Mouse (Mus musculus): Measurements from ENCODE around the gene Fdx1. TPM values are rescaled to one million over a fixed set of nuclear protein-coding genes. Genes with fewer than 3 reads are reported as not detected.

Fdx1 gene
- polyA plus RNA-seq, 1 experiment from 2014 or later: 32.2 TPM

DNA sequence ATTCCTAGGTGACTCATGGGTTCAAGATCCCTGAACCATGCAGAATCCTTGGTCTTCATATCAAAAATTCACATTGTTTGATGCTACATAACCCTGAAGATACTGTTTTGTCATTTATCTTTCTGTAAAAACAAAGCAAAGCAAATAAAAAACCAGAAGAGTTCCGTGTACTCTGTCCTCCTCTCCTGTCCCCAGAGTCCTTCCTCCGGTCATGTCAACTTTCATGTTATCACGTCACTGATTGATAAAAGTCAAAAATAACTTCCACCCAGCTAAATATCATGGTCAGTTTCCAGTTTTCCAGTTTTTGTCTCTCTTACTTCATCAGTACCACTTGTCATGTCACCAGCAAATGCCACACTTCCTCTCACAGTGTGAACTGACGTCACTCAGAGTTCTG lies 11.5 kb upstream of the Fdx1 start:
- Histone ChIP-seq H3K27me3 (ENCODE audit: control insufficient read depth, insufficient read depth, low read depth, low read length) (no peaks in the 10 kb centered on the region), H3K4me3 (ENCODE audit: low read depth, low read length) (no peak overlapping the region), H3K36me3 (ENCODE audit: control insufficient read depth, insufficient read depth) (no peaks in the 10 kb centered on the region), H3K4me2 (ENCODE audit: low read depth, low read length) (no peak overlapping the region), H3K4me1 (ENCODE audit: control insufficient read depth, low read depth, low read length) (no peaks in the 10 kb centered on the region), H3K9me3 (replicated peaks; ENCODE audit: control insufficient read depth, low read length) (no peaks in the 10 kb centered on the region), H3K27ac (ENCODE audit: low read length) (no peak overlapping the region), H3K9ac (ENCODE audit: low read depth, low read length) (no peak overlapping the region)
- no peak for ATAC-seq (ENCODE audit: low read depth)
- 33% methylated on average over 4 of the region's 4 CpGs for WGBS (ENCODE audit: insufficient replicate concordance)

DNA sequence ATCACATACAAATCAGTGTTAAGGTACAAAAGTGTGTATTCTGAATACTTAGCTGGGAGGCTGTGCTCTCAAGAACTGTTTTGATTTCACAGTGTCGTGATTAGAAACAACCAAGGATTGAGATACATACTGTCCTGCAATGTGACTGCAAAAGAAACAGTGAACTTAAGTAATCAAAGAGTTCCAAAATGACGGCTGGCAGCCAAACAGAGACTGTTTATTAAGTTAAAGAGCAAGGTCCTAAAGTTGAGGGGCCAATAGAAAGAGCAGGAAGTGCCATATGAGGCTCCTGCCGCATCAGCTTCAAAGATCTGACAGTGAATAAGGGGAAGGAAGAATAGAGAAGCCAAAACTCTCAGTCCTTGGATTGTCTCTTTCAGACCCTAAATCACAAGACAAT lies 10.5 kb upstream of the Fdx1 start:
- no peaks in the 10 kb centered on the region for H3K36me3 ChIP-seq (ENCODE audit: control insufficient read depth, insufficient read depth)
- H3K27ac ChIP-seq (ENCODE audit: low read length): no peak overlapping the region
- WGBS (ENCODE audit: insufficient replicate concordance): 19% methylated on average over 3 of the region's 3 CpGs
- no peak overlapping the region for H3K4me3 ChIP-seq (ENCODE audit: low read depth, low read length)
- H3K9ac ChIP-seq (ENCODE audit: low read depth, low read length): no peak overlapping the region
- no peaks in the 10 kb centered on the region for H3K4me1 ChIP-seq (ENCODE audit: control insufficient read depth, low read depth, low read length)
- no peaks in the 10 kb centered on the region for H3K27me3 ChIP-seq (ENCODE audit: control insufficient read depth, insufficient read depth, low read depth, low read length)
- no peak for ATAC-seq (ENCODE audit: low read depth)
- H3K9me3 ChIP-seq (replicated peaks; ENCODE audit: control insufficient read depth, low read length): no peaks in the 10 kb centered on the region
- H3K4me2 ChIP-seq (ENCODE audit: low read depth, low read length): no peak overlapping the region

DNA sequence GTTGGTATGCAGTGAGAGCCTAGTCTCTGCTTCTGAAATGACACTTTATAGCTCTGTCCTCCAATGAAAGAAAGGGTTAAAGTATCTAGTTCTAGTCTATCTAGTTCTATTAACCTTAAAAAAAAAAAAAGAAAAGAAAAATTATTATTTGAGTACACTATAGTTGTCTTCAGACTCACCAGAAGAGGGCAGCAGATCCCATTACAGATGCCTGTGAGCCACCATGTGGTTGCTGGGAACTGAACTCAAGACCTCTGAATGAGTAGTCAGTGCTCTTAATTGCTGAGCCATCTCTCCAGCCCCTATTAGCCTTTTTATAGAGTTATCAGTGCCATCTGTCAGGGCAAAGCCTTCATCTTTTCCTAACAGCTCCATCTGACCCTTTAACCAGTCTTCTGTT lies 3.0 kb upstream of the Fdx1 start:
- H3K27ac ChIP-seq (ENCODE audit: low read length): no peak overlapping the region
- no peaks in the 10 kb centered on the region for H3K27me3 ChIP-seq (ENCODE audit: control insufficient read depth, insufficient read depth, low read depth, low read length)
- no peak overlapping the region for H3K9ac ChIP-seq (ENCODE audit: low read depth, low read length)
- H3K4me2 ChIP-seq (ENCODE audit: low read depth, low read length): no peak overlapping the region
- H3K36me3 ChIP-seq (ENCODE audit: control insufficient read depth, insufficient read depth): no peaks in the 10 kb centered on the region
- H3K4me1 ChIP-seq (ENCODE audit: control insufficient read depth, low read depth, low read length): no peaks in the 10 kb centered on the region; the same call in 1 of the 2 replicates
- no peak for ATAC-seq (ENCODE audit: low read depth)
- no peak overlapping the region for H3K4me3 ChIP-seq (ENCODE audit: low read depth, low read length)
- H3K9me3 ChIP-seq (replicated peaks; ENCODE audit: control insufficient read depth, low read length): no peaks in the 10 kb centered on the region

DNA sequence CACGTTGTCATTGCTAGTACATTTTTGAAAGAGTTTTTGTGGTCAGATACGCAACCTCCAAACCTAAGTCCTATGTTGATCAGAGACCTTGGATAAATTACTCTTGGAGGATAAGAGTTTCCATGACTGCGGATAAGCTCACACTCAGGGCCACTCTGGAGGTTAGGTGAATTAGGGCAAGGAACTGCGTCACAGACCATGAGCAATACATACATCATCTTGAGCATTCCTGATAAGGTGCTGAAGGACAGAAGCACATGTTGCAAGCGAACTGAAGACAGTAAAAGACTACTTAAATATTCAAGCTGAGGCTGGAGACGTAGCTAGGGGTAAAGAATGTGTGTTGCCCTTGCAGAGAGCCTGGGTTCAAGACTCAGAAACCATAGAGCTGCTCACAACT lies 754 bp upstream of the Fdx1 start:
- 61% methylated on average over 6 of the region's 6 CpGs for WGBS (ENCODE audit: insufficient replicate concordance)
- Histone ChIP-seq H3K27ac (ENCODE audit: low read length) (no peak overlapping the region), H3K9ac (ENCODE audit: low read depth, low read length) (no peak overlapping the region), H3K27me3 (ENCODE audit: control insufficient read depth, insufficient read depth, low read depth, low read length) (no peaks in the 10 kb centered on the region), H3K9me3 (replicated peaks; ENCODE audit: control insufficient read depth, low read length) (no peaks in the 10 kb centered on the region), H3K36me3 (ENCODE audit: control insufficient read depth, insufficient read depth) (no peaks in the 10 kb centered on the region), H3K4me2 (ENCODE audit: low read depth, low read length) (no peak overlapping the region), H3K4me3 (ENCODE audit: low read depth, low read length) (no peak overlapping the region), H3K4me1 (ENCODE audit: control insufficient read depth, low read depth, low read length) (no peaks in the 10 kb centered on the region; the same call in 1 of the 2 replicates)
- no peak for ATAC-seq (ENCODE audit: low read depth)

DNA sequence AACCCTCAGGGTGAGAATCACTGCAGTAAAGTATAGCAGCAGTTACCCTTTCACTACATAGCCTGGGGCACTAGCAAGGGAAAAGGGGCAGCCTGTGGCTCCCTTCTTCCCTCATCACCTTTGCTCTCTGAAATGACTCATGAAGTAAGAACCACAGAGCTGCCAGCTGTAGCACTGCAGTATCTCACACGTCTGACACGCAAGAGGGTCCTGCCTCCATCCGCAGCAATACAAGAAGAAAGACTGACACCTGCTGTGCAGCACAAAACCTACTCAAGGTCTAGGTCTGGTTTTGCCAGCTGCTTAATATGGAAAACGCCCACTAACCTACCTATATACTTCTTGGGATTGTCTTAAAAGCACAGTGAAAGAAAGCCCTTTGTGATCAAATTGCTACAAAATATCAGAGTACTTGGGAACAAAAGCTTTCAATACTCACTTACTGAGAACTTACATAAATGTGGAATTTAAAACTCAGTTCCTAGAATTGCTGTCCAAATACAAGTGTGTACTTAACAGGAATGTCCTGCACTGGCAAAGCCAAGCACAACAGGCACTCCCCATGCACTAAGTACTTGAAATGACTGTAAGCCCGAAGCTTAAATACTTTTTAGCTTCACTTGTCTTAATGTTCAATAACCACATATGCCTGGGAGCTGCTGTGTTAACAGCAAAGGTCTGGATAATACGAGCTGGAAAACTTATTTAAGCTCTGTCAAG lies 2.0 kb downstream of the Fdx1 start:
- Histone ChIP-seq H3K4me3 (ENCODE audit: low read depth, low read length) (no peak overlapping the region), H3K9ac (ENCODE audit: low read depth, low read length) (no peak overlapping the region), H3K36me3 (ENCODE audit: control insufficient read depth, insufficient read depth) (no peaks in the 10 kb centered on the region), H3K27me3 (ENCODE audit: control insufficient read depth, insufficient read depth, low read depth, low read length) (no peaks in the 10 kb centered on the region), H3K4me2 (ENCODE audit: low read depth, low read length) (no peak overlapping the region), H3K27ac (ENCODE audit: low read length) (no peak overlapping the region), H3K4me1 (ENCODE audit: control insufficient read depth, low read depth, low read length) (no peaks in the 10 kb centered on the region; the same call in 1 of the 2 replicates), H3K9me3 (replicated peaks; ENCODE audit: control insufficient read depth, low read length) (no peaks in the 10 kb centered on the region)
- no peak for ATAC-seq (ENCODE audit: low read depth)
- 64% methylated on average over 6 of the region's 6 CpGs for WGBS (ENCODE audit: insufficient replicate concordance)

DNA sequence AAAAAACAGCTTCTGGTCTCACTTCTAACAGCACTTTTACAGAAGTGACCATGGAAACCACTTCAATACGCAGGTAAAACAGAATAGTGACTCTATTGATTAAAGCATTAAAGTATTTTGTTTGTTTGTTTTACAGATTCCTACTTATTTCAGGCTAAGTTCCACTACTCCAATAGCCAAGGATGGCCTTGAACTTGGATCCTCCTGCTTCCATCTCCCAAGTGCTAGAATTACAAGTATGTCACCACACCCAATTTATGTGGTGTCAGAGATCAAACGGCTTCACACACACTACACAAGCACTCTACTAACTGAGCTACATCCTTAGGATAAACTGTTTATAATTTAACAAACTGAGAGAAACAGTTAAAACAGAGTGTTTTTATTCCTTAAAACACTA lies 3.0 kb downstream of the Fdx1 start:
- Histone ChIP-seq H3K27ac (ENCODE audit: low read length) (no peak overlapping the region), H3K27me3 (ENCODE audit: control insufficient read depth, insufficient read depth, low read depth, low read length) (no peaks in the 10 kb centered on the region), H3K36me3 (ENCODE audit: control insufficient read depth, insufficient read depth) (no peaks in the 10 kb centered on the region), H3K4me1 (ENCODE audit: control insufficient read depth, low read depth, low read length) (no peaks in the 10 kb centered on the region; the same call in 1 of the 2 replicates), H3K9ac (ENCODE audit: low read depth, low read length) (no peak overlapping the region), H3K4me2 (ENCODE audit: low read depth, low read length) (no peak overlapping the region), H3K4me3 (ENCODE audit: low read depth, low read length) (no peak overlapping the region), H3K9me3 (replicated peaks; ENCODE audit: control insufficient read depth, low read length) (no peaks in the 10 kb centered on the region)
- WGBS (ENCODE audit: insufficient replicate concordance): 86% methylated on average over 2 of the region's 2 CpGs
- no peak for ATAC-seq (ENCODE audit: low read depth)

DNA sequence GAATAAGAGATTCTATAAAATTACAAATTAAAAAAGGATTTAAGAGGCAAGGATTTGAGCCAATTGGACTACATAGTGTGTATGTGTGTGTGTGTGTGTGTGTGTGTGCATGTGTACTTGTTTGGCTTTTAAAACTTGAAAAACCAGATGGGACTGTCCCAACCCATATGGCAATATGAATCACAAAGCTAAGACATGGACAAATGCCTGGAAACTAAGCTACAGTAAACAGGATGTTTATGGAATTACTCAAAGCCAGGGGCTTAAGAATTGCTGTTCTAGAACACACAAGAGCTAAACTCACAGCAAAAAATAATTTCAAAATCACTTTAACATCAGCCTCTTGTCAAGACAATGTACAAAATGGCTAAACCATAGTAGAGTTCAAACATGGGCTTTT lies 4.4 kb downstream of the Fdx1 start:
- Histone ChIP-seq H3K9ac (ENCODE audit: low read depth, low read length) (no peak overlapping the region), H3K4me3 (ENCODE audit: low read depth, low read length) (no peak overlapping the region), H3K36me3 (ENCODE audit: control insufficient read depth, insufficient read depth) (no peaks in the 10 kb centered on the region), H3K4me1 (ENCODE audit: control insufficient read depth, low read depth, low read length) (no peaks in the 10 kb centered on the region; the same call in 1 of the 2 replicates), H3K4me2 (ENCODE audit: low read depth, low read length) (no peak overlapping the region), H3K9me3 (replicated peaks; ENCODE audit: control insufficient read depth, low read length) (no peaks in the 10 kb centered on the region), H3K27ac (ENCODE audit: low read length) (no peak overlapping the region), H3K27me3 (ENCODE audit: control insufficient read depth, insufficient read depth, low read depth, low read length) (no peaks in the 10 kb centered on the region)
- ATAC-seq (ENCODE audit: low read depth): no peak

DNA sequence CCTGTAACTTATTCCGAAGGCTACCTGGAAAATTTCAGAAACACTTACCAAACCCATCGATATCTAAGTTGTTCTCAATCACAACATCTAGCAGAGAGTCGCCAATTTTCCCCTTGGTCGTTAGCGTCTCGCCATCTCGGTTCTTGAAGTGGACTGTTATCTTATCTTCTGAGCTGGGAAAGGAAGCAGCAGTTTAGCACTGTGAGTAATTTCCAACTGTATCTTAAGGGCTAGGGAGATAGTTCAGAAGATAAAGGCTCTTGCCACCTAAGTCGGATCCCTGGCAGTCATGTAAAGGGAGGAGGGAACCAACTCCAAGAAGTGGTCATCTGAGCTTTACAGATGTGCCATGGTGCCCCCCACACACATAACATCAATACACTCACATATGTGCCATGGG lies 6.3 kb downstream of the Fdx1 start:
- Histone ChIP-seq H3K9ac (ENCODE audit: low read depth, low read length) (no peak overlapping the region), H3K27me3 (ENCODE audit: control insufficient read depth, insufficient read depth, low read depth, low read length) (no peaks in the 10 kb centered on the region), H3K4me3 (ENCODE audit: low read depth, low read length) (no peak overlapping the region), H3K36me3 (ENCODE audit: control insufficient read depth, insufficient read depth) (no peaks in the 10 kb centered on the region), H3K4me1 (ENCODE audit: control insufficient read depth, low read depth, low read length) (no peaks in the 10 kb centered on the region), H3K9me3 (replicated peaks; ENCODE audit: control insufficient read depth, low read length) (no peaks in the 10 kb centered on the region), H3K27ac (ENCODE audit: low read length) (no peak overlapping the region), H3K4me2 (ENCODE audit: low read depth, low read length) (no peak overlapping the region)
- ATAC-seq (ENCODE audit: low read depth): no peak
- 49% methylated on average over 8 of the region's 8 CpGs for WGBS (ENCODE audit: insufficient replicate concordance)

DNA sequence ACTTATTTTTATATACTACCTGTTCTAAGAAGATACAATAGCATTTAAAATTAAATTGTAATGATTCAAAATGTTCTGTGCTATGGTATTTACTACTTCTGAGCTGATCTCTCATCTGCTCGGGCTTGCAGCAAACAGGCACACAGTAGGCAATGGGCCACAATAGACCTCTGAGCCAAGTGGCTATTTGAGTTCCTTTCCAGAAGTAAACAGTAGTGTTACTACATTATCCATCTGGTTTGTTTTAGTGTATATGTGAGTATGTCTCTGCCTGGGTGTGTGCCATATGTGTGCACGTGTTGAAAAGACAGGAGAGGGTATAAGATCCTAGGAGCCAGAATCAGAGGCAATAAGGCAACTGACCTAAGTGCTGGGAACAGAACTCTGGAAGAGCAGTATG lies 6.9 kb downstream of the Fdx1 start:
- no peak overlapping the region for H3K4me2 ChIP-seq (ENCODE audit: low read depth, low read length)
- no peak for ATAC-seq (ENCODE audit: low read depth)
- WGBS (ENCODE audit: insufficient replicate concordance): 61% methylated on average over 2 of the region's 2 CpGs

More for the DNA sequence above, 6.9 kb downstream of the Fdx1 start:
- H3K9me3 ChIP-seq (replicated peaks; ENCODE audit: control insufficient read depth, low read length): no peaks in the 10 kb centered on the region
- H3K4me1 ChIP-seq (ENCODE audit: control insufficient read depth, low read depth, low read length): no peaks in the 10 kb centered on the region
- H3K4me3 ChIP-seq (ENCODE audit: low read depth, low read length): no peak overlapping the region
- no peaks in the 10 kb centered on the region for H3K27me3 ChIP-seq (ENCODE audit: control insufficient read depth, insufficient read depth, low read depth, low read length)
- H3K9ac ChIP-seq (ENCODE audit: low read depth, low read length): no peak overlapping the region
- H3K36me3 ChIP-seq (ENCODE audit: control insufficient read depth, insufficient read depth): no peaks in the 10 kb centered on the region
- no peak overlapping the region for H3K27ac ChIP-seq (ENCODE audit: low read length)
